Mouse (Mus musculus): Measurements from ENCODE around the gene Unc79. TPM values are rescaled to one million over a fixed set of nuclear protein-coding genes. Genes with fewer than 3 reads are reported as not detected.

Gene Unc79
- under 1 TPM; 0.06 to 0.13 TPM for total RNA-seq (2021)

DNA sequence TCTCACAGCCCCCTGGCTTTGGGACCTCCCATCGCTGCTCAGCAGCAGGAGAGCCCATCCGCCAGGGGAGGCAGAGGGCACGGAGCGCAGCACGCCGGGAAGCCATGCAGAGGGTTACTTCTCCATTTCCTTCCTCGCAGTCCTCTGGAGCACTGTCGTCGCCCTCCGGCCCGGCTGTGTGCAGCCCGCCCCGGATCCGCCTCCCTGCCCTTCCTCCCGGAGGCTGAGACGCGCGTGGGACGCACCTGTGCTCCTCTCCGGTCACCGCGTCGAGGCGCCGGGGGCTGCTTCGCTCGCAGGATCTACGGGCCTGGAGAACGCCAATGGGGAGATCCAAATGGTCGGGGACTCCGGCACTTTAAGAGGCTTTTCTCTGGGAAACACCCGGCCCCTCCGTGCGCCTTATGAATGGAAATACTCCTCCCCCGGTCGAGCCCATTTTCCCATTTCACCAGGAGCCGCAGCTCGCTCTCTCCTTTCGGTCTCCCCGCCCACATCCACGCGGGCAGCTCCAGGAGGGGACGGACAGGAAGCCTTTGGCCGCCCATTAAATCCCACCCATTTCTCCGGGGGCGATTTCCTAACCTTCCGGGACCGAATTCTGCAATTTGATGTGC is at the start of gene Unc79:
TSS of gene Unc79 (plus strand) at position 82 of the 617 bp plus-strand sequence.
- no peak for DNase-seq (ENCODE audit: low spot score)
- intact Hi-C loops (cut with DNase I) = no loop called here

GRCm38 (mm10) chr12:102899091-102899490 is 49.6 kb upstream of the Unc79 start, which contains the start of gene Cox8c:
Cox8c (plus strand) TSS chr12:102899316.
- DNase-seq (ENCODE audit: low spot score) = no peak
- intact Hi-C loops (cut with DNase I) = no loop called here

DNA sequence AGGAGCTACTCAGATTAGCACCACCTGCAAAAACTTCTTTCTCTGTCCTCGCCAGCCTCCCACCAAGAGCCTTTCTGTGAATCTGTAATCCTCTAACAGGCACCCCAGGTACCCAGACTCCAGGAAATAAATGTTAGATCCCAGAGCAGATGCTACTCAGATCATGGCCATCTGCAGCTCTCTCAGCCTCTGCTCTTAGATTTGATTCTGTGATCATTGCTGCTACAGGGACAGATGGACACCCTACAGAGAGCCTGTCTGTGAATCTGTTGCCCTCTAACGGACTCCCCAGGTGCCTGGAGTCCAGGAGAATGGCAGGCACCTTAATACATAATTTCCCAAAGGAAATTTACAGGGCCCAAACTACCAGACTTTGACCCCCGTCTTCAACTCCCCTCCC is 40.5 kb upstream of the Unc79 start:
- DNase-seq (ENCODE audit: low spot score) = no peak
- intact Hi-C loops (cut with DNase I) = no loop called here

DNA sequence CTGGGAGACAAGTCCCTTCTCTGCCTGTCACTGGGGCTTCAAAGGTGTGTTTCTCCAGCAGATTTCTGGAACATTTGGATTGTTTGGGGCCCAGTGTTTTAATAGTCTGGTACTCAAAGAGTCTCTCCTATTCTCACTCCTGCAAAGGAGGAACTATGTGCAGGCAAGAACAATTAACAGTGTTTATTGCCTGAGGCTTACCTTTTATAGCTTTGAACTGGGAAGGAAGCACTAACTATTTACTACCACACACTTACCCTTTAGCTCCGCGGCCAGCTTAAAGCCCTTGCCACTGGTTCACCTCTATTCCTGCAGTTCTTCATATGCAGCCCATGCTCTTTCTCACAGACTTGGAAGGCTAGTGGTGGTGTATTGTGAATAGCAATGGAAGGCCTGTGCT is 32.6 kb upstream of the Unc79 start:
- intact Hi-C loops (cut with DNase I) = no loop called here
- no peak for DNase-seq (ENCODE audit: low spot score)

GRCm38 (mm10) chr12:102929764-102930163 is 18.9 kb upstream of the Unc79 start:
- intact Hi-C loops (cut with DNase I) = no loop called here
- DNase-seq (ENCODE audit: low spot score) = no peak

DNA sequence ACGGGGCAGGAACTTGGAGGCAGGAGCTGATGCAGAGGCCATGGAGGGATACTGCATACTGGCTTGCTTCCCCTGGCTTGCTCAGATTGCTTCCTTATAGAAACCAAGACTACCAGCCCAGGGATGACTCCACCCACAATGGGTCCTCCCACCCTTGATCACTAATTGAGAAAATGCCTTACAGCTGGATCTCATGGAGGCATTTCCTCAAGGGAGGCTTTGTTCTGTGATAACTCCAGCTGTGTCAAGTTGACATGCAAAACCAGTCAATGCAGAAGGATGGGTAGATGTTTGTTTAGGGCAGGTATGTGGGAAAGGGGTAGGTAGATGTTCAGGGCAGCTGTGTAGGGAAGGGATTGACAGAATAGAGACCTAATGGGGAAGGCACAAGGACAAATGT is 18.3 kb upstream of the Unc79 start:
- intact Hi-C loops (cut with DNase I) = no loop called here
- no peak for DNase-seq (ENCODE audit: low spot score)

DNA sequence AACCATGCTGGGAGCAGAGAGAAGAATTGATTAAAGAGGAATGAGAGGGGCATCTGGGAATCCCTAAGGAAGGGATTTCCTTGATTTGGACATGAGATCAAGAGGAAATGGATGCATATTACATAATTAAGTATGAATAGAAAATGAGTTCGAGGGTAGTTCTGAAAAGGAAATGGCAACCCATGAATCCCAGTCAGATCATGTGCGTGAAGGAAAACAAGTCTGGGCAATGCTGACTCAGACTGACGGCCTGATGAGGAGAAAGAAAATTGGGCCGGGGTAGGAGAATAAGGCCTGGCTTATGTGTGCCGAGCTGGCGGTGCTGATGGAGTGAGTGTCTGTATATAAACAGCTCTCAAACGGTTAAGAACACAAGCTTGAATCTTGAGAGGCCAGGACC is 17.9 kb upstream of the Unc79 start:
- intact Hi-C loops (cut with DNase I) = no loop called here
- DNase-seq (ENCODE audit: low spot score) = no peak

GRCm38 (mm10) chr12:102935892-102936291 is 12.8 kb upstream of the Unc79 start:
- DNase-seq (ENCODE audit: low spot score) = no peak
- intact Hi-C loops (cut with DNase I) = no loop called here

- intact Hi-C loops (cut with DNase I) = no loop called here
- no peak for DNase-seq (ENCODE audit: low spot score)
Observed at GRCm38 (mm10) chr12:102945571-102945970, 3.1 kb upstream of the Unc79 start.

- intact Hi-C loops (cut with DNase I) = no loop called here
- no peak for DNase-seq (ENCODE audit: low spot score)
Observed at GRCm38 (mm10) chr12:102947826-102948225, 833 bp upstream of the Unc79 start.

DNA sequence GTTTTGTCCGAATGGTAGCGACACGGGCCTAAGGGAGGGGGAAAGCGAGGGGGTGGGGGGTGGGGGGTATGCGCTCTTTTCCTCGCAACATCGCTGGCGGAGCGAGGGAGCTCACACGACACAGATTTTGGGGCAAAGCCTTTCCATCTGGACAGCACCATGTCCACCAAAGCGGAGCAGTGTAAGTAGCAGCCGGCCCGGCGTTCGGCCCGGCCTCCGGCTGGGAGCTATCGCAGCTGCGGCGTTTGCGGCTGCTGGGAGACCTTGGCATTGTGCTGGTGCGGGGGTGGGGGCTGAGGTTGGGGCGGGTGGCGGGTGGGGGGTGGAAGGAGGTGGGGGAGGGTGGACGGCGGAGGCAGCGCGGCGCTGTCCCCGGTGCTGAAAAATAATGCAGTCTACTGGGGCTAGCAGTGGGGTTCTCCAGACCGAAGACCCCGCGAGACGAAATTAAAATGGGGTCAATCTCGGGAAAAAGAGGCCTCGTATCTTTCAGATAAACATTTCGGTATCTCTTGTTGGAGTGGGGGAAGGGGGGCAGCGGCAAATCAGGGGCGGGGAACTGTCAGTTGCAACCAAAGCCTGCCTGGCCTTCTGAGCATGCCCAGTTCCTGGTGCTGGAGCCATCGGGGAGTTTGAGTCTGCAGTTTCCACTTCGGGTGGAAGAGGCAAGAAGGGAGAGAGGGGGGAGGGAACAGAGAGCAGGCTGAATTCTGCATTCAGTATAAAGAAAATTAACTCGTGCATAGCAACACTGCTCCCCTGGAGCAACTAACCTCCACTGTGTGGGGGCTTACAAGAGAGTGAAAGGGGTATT is 943 bp downstream of the Unc79 start:
- intact Hi-C loops (cut with DNase I) = no loop called here
- DNase-seq (ENCODE audit: low spot score) = no peak

GRCm38 (mm10) chr12:102960051-102960775 is 11.6 kb downstream of the Unc79 start:
- intact Hi-C loops (cut with DNase I) = no loop called here
- DNase-seq (ENCODE audit: low spot score) = no peak

- intact Hi-C loops (cut with DNase I) = no loop called here
- DNase-seq (ENCODE audit: low spot score) = no peak
Observed at GRCm38 (mm10) chr12:102961066-102961465, 12.4 kb downstream of the Unc79 start.

DNA sequence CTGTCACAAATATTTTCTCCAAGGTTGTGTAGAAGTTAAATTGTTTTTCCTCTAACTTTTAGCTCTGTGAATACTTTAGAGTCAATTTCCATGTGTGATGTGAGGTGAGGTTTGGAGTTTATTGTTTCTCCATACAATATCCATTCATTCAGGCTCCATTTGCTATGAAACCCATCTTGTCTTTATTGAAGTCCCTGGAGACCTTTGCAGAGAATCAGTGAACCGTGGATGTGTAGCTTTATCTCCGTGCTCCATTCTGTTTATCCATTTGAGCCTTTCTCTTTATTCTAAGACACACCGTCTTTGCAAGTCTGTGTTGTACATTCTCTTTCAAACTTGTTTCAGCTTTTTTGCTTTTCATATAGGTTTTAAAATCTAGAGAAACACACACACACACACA is 15.8 kb downstream of the Unc79 start:
- intact Hi-C loops (cut with DNase I) = no loop called here
- no peak for DNase-seq (ENCODE audit: low spot score)

GRCm38 (mm10) chr12:102980584-102980983 is 31.9 kb downstream of the Unc79 start:
- no peak for DNase-seq (ENCODE audit: low spot score)
- intact Hi-C loops (cut with DNase I) = no loop called here

- DNase-seq (ENCODE audit: low spot score) = no peak
- intact Hi-C loops (cut with DNase I) = no loop called here
Observed at GRCm38 (mm10) chr12:102981543-102981942, 32.9 kb downstream of the Unc79 start.

- no peak for DNase-seq (ENCODE audit: low spot score)
- intact Hi-C loops (cut with DNase I) = no loop called here
Observed at GRCm38 (mm10) chr12:102985401-102985800, 36.7 kb downstream of the Unc79 start.

DNA sequence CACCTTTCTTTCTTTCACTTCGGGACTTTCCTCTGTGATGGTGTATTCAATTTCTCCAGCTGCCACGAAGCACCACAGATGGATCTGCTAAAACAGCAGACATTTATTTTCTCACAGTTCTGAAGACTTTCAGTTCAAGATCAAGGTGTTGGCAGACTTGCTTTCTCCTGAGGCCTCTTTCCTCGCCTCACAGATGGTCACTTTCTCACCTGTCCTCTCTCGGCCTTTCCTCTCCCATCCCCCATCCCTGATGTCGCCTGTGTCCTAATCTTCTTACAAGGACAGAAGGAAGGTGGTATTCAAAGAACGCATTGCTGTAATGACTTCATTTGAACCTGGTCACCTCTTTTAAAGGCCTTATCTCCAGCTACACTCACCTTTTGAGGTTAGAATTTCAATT is 39.1 kb downstream of the Unc79 start:
- intact Hi-C loops (cut with DNase I) = no loop called here
- DNase-seq (ENCODE audit: low spot score) = no peak

DNA sequence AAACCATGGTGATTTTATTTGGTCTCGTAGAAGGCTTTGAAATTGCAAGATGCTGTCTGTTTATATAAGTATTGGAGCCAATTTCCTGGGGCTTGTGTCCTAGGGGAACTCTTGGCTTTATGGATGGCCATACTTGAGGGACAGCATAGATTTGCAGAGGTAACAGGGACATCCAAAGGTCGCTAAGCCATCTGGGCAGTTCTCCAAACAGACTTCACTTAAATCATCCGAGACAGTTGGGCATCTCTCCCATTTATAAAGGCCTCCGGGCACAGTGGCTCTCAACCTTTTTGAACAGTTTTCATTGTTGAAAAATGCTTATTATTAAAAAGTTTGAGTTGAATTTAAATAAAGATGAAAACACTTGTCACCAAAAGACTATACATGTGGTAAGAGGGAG is 59.8 kb downstream of the Unc79 start:
- intact Hi-C loops (cut with DNase I) = no loop called here
- no peak for DNase-seq (ENCODE audit: low spot score)

DNA sequence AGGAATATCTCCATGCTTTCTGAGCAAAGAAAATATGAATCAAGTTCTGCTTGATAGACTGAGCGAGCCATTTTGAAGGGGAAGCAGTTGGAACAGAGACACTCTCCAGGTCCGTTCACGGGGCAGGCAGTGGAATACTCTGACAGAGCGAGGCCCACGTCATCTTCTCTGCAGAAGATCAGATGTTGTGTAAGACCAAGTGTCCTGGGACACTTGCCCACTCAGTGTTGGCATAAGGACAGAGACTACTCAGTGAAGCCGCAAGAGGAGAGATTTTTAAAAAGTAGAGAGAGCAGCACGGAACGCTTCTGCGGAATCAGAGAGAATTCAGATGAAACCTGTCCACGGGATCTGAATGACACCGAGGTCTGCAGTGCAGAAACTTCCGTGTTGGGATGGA is 69.5 kb downstream of the Unc79 start:
- no peak for DNase-seq (ENCODE audit: low spot score)
- intact Hi-C loops (cut with DNase I) = no loop called here

- intact Hi-C loops (cut with DNase I) = no loop called here
- no peak for DNase-seq (ENCODE audit: low spot score)
Observed at GRCm38 (mm10) chr12:103036692-103037091, 88.0 kb downstream of the Unc79 start.

Measured in heart, postnatal 25 days (tissue).